Mouse (Mus musculus): ENCODE measurements around the gene Tgfb1i1. TPM values are rescaled to one million over a fixed set of nuclear protein-coding genes. Genes with fewer than 3 reads are reported as not detected.

The Tgfb1i1 gene
- total RNA-seq, 2 experiments from 2014 or later, result 19.0 to 30.6 TPM

DNA sequence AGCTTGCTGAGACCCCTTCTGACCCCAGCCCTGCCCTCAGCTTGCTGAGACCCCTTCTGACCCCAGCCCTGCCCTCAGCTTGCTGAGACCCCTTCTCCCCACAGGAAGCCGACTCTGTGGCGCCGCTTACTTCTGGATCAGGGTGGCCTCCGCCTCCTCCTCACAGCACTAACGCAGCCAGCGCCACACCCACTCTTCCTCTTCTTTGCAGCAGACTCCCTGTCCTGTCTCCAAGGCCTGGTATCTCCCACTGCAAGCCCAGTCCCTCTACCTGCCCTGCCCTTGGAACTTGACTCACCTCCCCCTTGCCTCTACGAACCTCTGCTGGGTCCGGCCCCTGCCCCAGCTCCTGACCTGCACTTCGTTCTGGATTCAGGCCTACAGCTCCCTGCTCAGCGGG, 2.7 kb upstream of the Tgfb1i1 start:
- no peak for DNase-seq (ENCODE audit: low spot score in 2 of 2)

DNA sequence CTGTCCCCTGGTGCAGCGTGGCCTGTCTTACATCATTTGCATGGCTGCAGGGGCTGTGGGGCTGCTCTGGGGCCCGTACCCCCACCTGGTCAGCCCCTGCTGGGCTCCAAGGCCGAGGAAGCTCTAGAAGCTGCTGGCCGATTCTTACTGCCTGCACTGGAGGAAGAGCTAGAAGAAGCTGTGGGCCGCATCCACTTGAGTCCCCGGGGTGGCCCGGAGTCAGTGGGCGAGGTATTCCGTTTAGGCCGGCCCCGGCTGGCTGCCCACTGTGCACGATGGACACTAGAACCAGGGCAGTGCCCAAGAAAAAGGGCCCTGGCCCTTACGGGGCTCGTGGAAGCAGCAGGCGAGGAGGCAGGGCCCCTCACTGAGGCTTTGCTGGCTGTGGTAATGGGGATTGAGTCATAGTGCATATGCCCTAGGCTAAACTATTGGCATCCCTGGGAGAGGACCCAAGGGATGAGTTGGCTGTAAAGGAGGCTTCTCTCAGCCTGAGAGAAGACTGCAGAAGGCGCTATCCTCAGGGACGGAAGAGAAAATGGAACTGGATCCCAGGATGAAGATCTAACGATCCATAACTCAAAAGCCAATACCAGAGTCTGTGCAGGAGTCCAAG, 2.1 kb upstream of the Tgfb1i1 start:
- DNase-seq (ENCODE audit: low spot score in 2 of 2), result no peak

DNA sequence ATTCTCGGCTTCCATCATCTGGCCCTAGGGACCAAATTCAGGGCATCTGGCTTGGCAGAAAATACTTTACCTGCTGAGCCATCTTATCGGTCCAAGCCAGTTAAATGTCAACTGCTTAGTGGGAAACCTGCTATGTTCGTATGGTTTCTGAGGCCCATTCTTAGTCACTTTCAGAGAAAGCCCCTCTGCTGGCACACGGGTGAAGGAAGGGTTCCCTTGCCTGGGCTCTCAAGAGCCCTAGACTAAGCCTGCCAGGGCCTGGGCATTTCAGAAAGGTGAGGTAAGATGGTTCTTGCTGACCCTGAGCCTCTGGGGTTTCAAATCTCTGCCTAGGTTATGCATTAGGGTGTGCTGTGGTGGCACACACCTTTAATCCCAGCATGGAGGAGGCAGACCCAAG, 1.1 kb upstream of the Tgfb1i1 start:
- DNase-seq (ENCODE audit: low spot score in 2 of 2), result no peak

DNA sequence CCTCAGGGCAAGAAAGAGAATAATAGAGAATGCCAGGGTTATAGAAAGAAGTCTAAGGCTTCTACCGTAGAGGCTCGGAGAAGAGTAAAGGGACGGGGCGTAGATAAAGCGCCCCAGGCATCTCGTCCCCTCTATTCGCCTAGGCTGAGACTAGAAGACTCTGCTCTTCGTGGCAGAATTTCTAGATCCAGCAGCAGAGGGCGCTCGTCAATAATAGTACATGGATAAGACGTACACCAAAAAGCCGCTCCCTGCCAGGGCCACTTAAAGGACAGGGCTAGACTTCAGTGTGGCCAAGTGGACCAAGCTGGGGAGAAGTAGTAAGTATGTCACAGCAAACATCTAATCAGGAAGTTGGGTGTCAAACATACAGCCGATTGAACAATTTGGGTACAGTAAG, 831 bp downstream of the Tgfb1i1 start:
- DNase-seq (ENCODE audit: low spot score in 2 of 2), result peak; percentile 74 to 83

DNA sequence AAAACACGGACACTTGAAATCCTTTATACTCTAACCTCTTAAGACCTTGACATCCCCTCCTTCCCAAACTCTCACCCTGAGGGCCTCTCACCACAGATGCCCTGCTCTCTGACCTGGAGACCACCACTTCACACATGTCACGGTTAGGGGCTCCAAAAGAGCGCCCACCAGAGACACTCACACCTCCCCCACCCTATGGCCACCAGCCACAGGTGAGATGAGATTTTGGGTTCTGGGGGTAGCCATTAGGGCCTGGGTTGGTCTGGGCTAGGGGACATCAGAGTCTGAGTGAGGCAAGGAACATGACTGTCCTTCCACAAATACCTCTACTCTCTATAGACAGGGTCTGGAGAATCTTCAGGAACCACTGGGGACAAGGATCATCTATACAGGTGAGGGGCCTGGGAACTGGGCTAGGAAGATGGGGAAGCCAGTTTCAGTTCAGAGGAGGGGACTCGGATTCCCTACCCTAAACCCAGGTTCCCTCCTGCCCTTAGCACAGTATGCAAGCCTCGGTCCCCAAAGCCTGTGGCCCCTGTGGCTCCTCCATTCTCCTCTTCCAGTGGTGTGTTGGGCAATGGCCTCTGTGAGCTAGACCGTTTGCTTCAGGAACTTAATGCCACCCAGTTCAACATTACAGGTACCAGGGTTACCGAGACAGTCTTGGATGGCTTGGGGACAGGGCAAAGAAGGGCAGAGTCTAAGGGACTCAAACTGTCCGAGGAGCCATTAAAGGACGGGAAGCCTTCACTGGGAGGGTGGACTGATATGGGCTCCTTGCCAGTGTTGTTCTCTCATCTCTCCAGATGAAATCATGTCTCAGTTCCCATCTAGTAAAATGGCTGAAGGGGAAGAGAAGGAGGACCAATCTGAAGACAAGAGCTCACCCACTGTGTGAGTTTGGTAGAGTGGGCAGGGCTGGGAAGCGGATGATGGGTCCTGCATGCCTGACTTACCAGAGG, 1.8 kb downstream of the Tgfb1i1 start:
- no peak for DNase-seq (ENCODE audit: low spot score in 2 of 2)

DNA sequence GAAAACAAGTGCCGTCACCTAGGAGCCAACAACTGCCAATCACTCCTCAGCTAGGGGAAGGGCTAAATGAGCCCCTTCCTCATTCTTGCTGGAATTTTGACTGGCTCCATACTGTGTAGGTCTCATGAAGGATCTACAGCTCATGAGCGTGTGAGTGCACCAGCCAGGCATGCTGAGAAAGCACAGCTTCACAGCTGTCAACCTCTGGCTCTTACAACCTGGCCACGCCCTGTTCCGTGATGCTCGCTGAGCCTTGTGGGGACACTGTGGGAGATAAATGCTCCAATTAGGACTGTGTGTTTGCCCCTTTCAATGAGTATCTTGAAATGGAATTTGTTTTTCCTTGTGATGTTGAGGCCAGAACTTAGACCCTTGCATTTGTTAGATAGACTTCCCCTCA, 3.4 kb downstream of the Tgfb1i1 start:
- DNase-seq (ENCODE audit: low spot score in 2 of 2), result no peak

DNA sequence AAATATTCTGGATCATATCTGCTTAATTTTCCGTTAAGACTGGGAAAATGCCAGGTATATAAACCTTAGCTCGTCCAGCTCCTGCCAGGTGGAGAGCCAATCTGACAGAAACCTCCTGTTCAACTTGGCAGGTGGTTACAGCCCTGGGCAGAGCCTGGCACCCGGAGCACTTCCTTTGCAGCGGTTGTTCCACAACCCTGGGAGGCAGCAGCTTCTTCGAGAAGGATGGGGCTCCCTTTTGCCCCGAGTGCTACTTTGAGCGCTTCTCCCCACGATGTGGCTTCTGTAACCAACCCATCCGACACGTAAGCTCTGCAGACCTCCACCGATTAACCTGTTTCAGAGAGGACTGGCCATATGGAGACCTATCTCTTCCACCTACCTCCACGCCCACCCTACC, 5.3 kb downstream of the Tgfb1i1 start:
- DNase-seq (ENCODE audit: low spot score in 2 of 2), result no peak

DNA sequence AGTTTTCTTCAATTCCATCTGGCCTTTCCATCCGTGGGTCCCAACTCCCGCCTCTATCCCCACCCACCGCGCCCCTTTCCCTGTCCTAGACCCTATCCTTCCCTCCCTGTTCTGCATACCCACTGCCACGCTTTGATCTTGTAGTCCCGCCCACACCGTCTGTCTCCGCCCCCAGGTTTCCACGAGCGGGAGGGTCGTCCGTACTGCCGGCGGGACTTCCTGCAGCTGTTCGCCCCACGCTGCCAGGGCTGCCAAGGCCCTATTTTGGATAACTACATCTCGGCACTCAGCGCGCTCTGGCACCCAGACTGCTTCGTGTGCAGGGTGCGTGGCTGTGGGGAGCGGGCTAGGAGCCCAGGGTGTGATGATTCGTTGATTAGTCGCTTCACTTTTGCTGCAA, 6.0 kb downstream of the Tgfb1i1 start:
- DNase-seq (ENCODE audit: low spot score in 2 of 2), result no peak

DNA sequence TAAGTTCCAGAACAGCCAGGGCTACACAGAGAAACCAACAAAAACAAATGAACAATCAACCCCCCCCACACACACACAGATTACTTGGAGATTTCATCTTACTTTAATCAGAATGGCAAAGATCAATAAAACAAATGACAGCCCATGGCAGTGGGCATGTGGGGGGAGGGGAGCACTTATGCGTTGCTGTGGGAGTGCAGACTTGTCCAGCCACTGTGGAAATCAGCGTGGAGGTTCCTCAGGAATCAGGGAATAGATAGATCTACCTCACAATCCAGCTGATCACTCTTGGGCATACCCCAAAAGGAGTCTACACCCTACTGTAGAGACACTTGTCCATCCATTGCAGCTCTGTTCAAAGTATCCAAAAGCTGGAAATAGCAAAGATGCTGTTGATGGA, 8.4 kb downstream of the Tgfb1i1 start:
- no peak for DNase-seq (ENCODE audit: low spot score in 2 of 2)

DNA sequence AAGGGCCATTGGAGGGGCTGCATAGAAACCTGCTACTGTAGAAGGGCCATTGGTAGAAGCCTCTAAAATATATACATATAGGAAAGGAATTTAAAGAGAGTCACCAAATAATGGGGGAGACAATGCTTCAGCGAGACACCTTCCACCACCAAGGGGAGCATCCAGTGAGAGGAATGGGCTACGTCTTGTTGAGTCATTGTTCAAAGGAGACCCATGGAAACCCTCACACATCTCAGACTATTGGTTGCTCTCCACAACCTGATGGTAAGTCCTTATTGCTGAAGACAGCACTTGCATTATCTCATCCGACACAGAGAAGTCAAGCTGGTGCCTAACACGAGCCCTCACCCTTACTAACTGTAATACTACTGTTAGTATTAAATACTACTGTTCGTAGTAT, 9.1 kb downstream of the Tgfb1i1 start:
- no peak for DNase-seq (ENCODE audit: low spot score in 2 of 2)

DNA sequence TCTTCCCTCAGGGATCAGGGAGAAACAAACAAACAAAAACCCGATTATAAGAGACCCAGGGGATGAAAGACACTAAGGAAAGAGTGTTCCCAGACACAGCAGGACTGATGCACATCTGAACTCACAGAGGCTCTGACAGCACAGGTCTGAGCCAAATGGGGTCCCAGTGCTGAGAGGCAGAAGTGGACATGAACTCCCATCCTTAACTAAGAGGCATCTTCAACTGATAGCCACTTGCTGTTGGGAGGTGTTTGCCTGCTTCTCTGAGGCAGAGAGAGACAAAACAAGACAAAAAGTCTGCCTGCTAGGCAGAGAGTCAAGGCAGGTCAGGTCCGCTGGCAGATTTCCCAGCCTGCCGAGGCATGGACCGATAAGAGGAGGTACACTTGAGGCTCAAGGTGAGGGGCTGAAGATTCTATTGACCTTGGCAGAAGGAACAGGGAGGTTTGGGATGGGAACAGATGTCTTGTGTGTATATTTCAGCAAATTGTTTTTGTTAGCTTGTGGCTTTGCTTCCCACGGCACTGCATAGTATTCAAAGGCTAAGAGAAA, 10.2 kb downstream of the Tgfb1i1 start:
- DNase-seq (ENCODE audit: low spot score in 2 of 2), result no peak

DNA sequence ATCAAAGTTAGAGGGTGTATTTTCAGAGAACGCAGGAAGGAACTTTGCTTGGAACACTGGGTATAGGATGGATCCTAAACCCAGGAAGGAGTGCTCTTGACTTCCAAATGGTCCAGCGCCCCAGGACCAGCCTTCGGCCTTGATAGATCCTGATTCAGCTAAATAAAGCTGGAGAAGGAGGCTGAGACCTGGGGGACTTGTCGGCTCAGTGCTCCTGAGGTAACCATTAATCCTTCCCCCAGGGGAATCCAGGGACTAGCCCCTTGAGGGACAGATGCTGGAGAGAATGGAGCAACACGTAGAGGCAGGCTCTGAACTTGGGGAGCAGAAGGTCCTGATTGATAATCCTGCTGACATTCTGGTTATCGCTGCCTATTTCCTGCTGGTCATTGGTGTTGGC, 18.8 kb downstream of the Tgfb1i1 start, which contains the start of gene Slc5a2:
Gene Slc5a2 (plus strand): TSS at position 247 of the 400 bp plus-strand sequence.
- no peak for DNase-seq (ENCODE audit: low spot score in 2 of 2)

DNA sequence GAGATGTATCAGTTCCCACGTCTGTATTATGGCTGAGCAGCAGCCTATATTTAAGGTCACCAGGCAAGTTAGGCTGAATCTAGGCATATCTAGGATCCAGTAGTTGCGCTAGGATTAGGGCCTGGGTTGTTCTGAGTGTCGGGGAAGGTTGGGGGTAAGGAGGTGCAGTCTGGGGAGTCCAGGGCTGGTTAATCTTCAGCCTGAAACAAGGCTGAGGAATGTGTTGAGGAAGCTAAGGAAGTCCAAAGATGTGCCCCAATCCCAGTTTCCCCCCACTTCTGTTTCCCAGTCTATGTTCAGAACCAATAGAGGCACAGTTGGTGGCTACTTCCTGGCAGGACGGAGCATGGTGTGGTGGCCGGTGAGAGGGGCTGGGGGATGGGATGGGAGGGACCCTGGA, 19.4 kb downstream of the Tgfb1i1 start:
- DNase-seq (ENCODE audit: low spot score in 2 of 2), result no peak

DNA sequence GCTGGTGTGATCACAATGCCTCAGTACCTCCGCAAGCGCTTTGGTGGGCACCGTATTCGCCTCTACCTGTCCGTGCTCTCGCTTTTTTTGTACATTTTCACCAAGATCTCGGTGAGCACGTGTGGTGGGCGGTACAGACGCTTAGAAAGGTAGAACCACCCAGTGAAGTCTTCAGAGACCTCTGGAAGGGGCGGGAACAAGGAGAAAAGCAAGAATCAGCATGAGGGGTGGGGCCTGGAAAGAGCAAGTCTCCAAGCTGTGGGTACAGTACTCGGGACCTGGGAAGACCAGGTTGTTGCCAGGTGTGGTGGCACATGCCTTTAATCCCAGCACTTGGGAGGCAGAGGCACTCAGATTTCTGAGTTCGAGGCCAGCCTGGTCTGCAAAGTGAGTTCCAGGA, 20.8 kb downstream of the Tgfb1i1 start:
- no peak for DNase-seq (ENCODE audit: low spot score in 2 of 2)

DNA sequence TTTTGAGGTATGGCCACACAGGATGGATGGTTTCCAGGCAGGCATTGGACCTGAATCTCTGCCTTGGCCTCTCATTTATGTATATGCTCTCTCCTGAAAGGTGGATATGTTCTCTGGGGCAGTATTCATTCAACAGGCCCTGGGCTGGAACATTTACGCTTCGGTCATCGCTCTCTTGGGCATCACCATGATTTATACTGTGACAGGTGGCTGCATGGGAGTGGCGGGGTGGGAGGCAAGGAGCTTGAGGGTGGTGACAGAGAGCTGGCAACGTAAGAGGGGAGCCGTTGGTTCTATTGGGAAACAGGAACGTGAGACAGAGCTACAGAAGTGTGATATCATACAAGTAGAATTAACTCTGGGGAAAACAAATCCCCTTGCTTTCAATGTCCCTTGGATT, 21.2 kb downstream of the Tgfb1i1 start:
- no peak for DNase-seq (ENCODE audit: low spot score in 2 of 2)

DNA sequence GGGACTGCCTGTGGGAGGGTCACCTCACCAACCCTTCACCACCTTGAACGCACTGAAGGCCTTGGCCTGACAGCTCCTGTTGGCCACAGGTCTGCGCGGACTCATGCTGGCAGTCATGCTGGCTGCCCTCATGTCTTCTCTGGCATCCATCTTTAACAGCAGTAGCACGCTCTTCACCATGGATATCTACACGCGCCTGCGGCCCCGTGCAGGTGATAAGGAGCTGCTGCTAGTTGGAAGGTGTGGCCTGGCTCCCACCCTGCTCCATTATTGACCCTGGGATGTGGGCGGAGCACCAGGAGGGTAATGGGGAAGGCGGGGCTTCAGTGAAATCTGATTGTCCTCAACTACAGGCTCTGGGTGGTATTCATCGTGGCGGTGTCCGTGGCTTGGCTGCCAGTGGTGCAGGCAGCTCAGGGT, 23.8 kb downstream of the Tgfb1i1 start:
- DNase-seq (ENCODE audit: low spot score in 2 of 2), result no peak

DNA sequence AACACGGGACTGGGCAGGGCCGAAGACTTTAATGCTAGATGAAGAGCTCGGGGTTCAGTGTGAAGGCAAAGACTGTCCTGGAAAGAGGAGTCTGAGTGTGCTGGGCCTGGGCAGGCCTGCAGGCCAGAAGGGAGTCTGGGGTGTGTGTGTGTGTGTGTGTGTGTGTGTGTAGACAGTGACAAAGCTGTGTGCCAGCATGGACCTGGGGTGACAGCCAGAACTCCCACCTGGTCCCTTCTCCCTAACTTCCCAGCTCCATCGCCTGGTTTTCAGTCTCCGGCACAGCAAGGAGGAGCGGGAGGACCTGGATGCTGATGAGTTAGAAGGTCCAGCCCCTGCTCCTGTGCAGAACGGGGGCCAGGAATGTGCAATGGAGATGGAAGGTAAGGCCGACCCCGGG, 24.9 kb downstream of the Tgfb1i1 start:
- DNase-seq (ENCODE audit: low spot score in 2 of 2), result no peak

DNA sequence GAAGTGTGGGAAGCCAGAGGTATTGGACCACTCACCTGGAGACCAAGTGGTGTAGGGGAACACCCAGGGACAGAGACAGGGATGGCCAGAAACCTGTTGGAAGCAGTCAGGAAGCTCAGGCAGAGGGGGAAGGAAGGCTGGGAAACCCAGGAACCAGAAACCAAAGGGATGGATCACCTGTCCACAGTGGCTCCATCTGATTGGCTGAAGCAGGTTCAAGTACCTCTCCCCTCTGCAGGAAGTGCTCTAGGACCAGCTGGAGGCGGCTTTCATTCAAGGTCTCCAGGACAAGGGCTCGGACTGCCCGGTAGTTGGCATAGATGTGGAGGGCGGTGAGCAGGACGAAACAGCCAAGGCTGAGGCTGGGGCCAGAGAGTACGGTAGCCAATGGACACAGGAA, 29.4 kb downstream of the Tgfb1i1 start:
- no peak for DNase-seq (ENCODE audit: low spot score in 2 of 2)

DNA sequence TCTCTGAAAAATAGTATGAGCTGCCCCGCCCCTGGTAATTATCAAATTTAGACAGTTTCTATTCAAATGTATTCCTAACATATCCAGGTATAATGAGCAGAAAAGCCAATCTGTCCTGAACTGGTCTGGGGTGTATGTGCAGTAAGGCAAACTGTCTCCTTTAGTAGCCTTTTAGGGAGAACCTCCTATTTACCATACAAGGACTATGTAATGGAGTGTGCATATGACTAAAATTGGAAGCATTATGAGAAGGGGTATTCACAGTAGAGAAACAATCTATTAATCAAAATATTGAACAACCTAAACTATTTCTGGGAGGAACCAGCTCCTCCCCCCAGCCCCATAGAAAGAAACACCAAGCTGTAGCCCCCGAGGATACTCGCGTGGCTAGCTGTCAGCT, 33.1 kb downstream of the Tgfb1i1 start:
- DNase-seq (ENCODE audit: low spot score in 2 of 2), result no peak

DNA sequence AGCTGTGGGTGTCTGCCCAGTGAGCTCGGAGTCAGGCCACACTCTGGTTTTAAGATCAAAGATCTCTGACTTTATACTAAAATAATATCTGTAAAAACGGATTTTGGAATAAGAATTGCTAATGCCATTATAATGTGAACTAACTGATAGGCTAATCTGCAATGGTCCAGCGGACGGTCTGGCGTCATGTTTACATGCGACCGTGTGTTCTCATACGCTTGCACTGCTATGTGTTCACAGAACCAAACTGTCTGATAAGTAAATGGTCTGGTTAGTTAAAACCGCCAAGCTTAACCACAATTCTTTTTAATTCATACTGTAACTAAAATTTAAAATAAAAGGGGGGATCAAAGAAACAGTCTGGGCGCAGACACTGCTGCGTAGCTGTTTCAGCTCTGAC, 35.2 kb downstream of the Tgfb1i1 start:
- no peak for DNase-seq (ENCODE audit: low spot score in 2 of 2)

DNA sequence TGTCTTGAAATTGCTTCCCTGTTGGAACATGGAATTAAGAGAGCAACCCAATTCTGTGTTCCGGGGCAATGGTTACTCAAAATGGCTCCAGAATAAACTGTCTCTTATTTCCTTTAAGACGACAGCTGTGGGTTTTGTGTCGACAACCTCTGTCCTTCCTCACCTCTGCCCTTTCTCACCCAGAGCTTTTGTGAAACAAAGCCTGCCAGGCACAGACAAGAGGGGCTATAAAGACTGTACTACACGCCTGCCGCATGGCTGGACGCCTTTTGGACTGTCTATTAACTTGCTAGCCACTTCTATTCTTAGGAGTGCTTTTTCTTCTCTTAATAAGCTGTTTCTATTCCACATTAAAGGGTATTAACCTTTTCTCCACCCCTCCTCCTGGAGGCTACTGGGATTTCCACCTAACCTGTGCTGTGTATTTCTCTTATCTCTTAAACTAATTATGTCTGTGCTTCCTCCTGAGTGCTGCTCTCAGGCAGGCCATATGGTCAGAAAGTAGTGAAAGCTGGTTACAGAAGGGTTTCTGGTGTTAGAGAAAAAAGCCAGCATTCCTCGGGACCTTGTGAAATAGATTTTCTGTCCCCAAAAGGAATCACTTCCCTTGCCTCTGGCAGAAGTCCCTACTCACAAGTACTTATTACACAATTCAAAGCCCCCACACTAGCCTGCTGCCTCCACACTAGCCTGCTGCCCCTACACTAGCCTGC, 36.1 kb downstream of the Tgfb1i1 start:
- no peak for DNase-seq (ENCODE audit: low spot score in 2 of 2)

DNA sequence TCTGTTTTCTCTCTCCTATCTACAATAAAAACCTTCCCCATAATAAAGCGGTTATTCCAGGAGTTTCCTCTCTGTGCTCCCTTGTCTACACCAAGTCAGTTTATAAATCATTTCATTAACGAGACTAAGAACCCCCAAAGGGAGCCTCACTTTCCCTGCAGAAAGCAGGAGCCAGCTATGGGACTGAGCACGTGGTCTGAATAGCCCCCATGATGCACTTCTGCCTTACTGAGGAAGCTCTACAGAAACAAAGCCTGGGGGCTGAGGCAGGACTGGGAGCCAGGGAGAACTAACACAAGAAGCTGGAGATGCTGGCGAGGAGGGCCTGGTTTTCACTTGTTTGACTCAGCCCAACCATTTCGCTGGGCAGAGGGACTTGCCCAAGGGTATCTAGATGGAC, 37.4 kb downstream of the Tgfb1i1 start:
- DNase-seq (ENCODE audit: low spot score in 2 of 2), result no peak
